Mouse (Mus musculus): ENCODE results near the gene Cldn7. TPM values are rescaled to one million over a fixed set of nuclear protein-coding genes. Genes with fewer than 3 reads are reported as not detected.
A peak's percentile ranks its signal among the peaks of the same experiment; 100 is the strongest.

Cldn7 gene
- polyA plus RNA-seq, 1 experiment from 2014 or later = 1,377 TPM

GRCm38 (mm10) chr11:69991711-69992110, 27.1 kb downstream of the Cldn7 start:
- Histone ChIP-seq H3K9ac (ENCODE audit: low read depth, low read length) (peak overlapping the region; percentile 86), H3K4me1 (ENCODE audit: control insufficient read depth, insufficient read depth, low read length) (peaks cover 16% of the 10 kb centered on the region), H3K4me3 (ENCODE audit: low read length) (peak overlapping the region; percentile 81), H3K4me2 (ENCODE audit: low read depth, low read length) (peak overlapping the region; percentile 57), H3K27me3 (replicated peaks; ENCODE audit: control insufficient read depth, insufficient read depth, low read length) (no peaks in the 10 kb centered on the region), H3K27ac (ENCODE audit: low read length) (peak overlapping the region; percentile 90), H3K9me3 (ENCODE audit: control insufficient read depth, low read length) (no peaks in the 10 kb centered on the region), H3K36me3 (ENCODE audit: control insufficient read depth, insufficient read depth, low read length) (peaks cover 20% of the 10 kb centered on the region)
- peak; percentile 12 for ATAC-seq
- WGBS = 0% methylated on average over 15 of the region's 15 CpGs

GRCm38 (mm10) chr11:69992396-69992795, 27.8 kb downstream of the Cldn7 start:
- Histone ChIP-seq H3K4me1 (ENCODE audit: control insufficient read depth, insufficient read depth, low read length) (peaks cover 17% of the 10 kb centered on the region), H3K27me3 (replicated peaks; ENCODE audit: control insufficient read depth, insufficient read depth, low read length) (no peaks in the 10 kb centered on the region), H3K4me3 (ENCODE audit: low read length) (peak overlapping the region; percentile 81), H3K36me3 (ENCODE audit: control insufficient read depth, insufficient read depth, low read length) (peaks cover 19% of the 10 kb centered on the region), H3K9me3 (ENCODE audit: control insufficient read depth, low read length) (no peaks in the 10 kb centered on the region), H3K9ac (ENCODE audit: low read depth, low read length) (peak overlapping the region; percentile 86), H3K27ac (ENCODE audit: low read length) (peak overlapping the region; percentile 13; the same call in 1 of the 2 replicates), H3K4me2 (ENCODE audit: low read depth, low read length) (peak overlapping the region; percentile 57)
- ATAC-seq = no peak
- WGBS = 74% methylated on average over 10 of the region's 10 CpGs

GRCm38 (mm10) chr11:69992932-69993331, 28.4 kb downstream of the Cldn7 start:
- Histone ChIP-seq H3K27me3 (replicated peaks; ENCODE audit: control insufficient read depth, insufficient read depth, low read length) (no peaks in the 10 kb centered on the region), H3K4me1 (ENCODE audit: control insufficient read depth, insufficient read depth, low read length) (peaks cover 20% of the 10 kb centered on the region), H3K27ac (ENCODE audit: low read length) (no peak overlapping the region), H3K4me3 (ENCODE audit: low read length) (peak overlapping the region; percentile 81), H3K4me2 (ENCODE audit: low read depth, low read length) (peak overlapping the region; percentile 57), H3K9me3 (ENCODE audit: control insufficient read depth, low read length) (no peaks in the 10 kb centered on the region), H3K9ac (ENCODE audit: low read depth, low read length) (peak overlapping the region; percentile 86; the same call in 1 of the 2 replicates), H3K36me3 (ENCODE audit: control insufficient read depth, insufficient read depth, low read length) (peaks cover 18% of the 10 kb centered on the region; the same call in 1 of the 2 replicates)
- WGBS = 85% methylated on average over 3 of the region's 3 CpGs
- no peak for ATAC-seq

DNA sequence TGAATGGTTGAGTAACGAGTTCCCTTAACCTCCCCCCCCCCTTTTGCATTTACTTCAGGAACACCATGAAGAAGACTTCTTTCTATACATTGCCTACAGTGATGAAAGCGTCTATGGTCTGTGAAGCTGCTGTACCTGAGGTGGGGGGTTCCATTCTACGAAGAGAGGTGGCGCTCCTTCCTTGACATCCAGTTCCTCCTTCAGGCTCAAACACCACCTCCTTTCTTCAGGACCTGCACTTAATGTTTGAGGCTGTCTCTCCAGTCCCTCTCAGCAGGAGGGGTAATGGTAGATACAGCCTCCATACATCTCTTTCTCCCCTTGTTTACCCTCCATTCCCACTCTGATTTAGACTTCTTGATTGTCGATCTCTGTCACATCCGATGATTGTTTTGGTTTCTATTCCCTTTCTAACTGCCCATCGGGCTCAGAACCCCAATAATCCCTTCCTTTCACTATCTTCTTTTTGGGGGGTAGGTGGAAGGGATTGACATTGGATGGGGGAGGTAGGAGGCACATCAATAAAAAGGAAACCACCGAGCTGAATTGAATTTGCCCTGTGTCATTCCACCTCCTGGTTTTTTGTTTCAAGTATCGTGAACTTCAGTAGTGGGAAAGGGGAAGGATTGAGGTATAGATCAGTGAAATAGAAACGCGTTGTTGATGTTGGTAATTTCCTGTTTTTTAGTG, 30.0 kb downstream of the Cldn7 start:
- H3K9me3 ChIP-seq (ENCODE audit: control insufficient read depth, low read length) = no peaks in the 10 kb centered on the region
- peaks cover 20% of the 10 kb centered on the region for H3K4me1 ChIP-seq (ENCODE audit: control insufficient read depth, insufficient read depth, low read length)
- 85% methylated on average over 11 of the region's 11 CpGs for WGBS
- no peaks in the 10 kb centered on the region for H3K27me3 ChIP-seq (replicated peaks; ENCODE audit: control insufficient read depth, insufficient read depth, low read length)
- H3K36me3 ChIP-seq (ENCODE audit: control insufficient read depth, insufficient read depth, low read length) = peaks cover 23% of the 10 kb centered on the region
- no peak overlapping the region for H3K4me3 ChIP-seq (ENCODE audit: low read length)
- no peak for ATAC-seq
- H3K27ac ChIP-seq (ENCODE audit: low read length) = no peak overlapping the region
- H3K4me2 ChIP-seq (ENCODE audit: low read depth, low read length) = no peak overlapping the region
- no peak overlapping the region for H3K9ac ChIP-seq (ENCODE audit: low read depth, low read length)

- peak within 1 kb of the TSS; percentile 99 for H3K27ac ChIP-seq (ENCODE audit: low read length)
- H3K4me1 ChIP-seq (ENCODE audit: control insufficient read depth, insufficient read depth, low read length) = peaks cover 18% of the 10 kb centered on the region
- H3K27me3 ChIP-seq (replicated peaks; ENCODE audit: control insufficient read depth, insufficient read depth, low read length) = no peaks in the 10 kb centered on the region
- WGBS = under 1% methylated on average over 36 of the region's 36 CpGs
- H3K4me2 ChIP-seq (ENCODE audit: low read depth, low read length) = peak within 1 kb of the TSS; percentile 49
- H3K36me3 ChIP-seq (ENCODE audit: control insufficient read depth, insufficient read depth, low read length) = peaks cover 24% of the 10 kb centered on the region
- peak within 1 kb of the TSS; percentile 97 for H3K4me3 ChIP-seq (ENCODE audit: low read length)
- peak within 1 kb of the TSS; percentile 82 for H3K9ac ChIP-seq (ENCODE audit: low read depth, low read length)
- no peaks in the 10 kb centered on the region for H3K9me3 ChIP-seq (ENCODE audit: control insufficient read depth, low read length)
- peak; percentile 78 for ATAC-seq
Measured at GRCm38 (mm10) chr11:69995391-69995960, 30.9 kb downstream of the Cldn7 start, which contains the start of gene Phf23. Gene Phf23, plus strand, starts transcription at chr11:69995777.

GRCm38 (mm10) chr11:69996161-69997061, 31.8 kb downstream of the Cldn7 start:
- Histone ChIP-seq H3K36me3 (ENCODE audit: control insufficient read depth, insufficient read depth, low read length) (peaks cover 24% of the 10 kb centered on the region), H3K27ac (ENCODE audit: low read length) (peak overlapping the region; percentile 99), H3K9me3 (ENCODE audit: control insufficient read depth, low read length) (no peaks in the 10 kb centered on the region), H3K4me3 (ENCODE audit: low read length) (peak overlapping the region; percentile 97), H3K9ac (ENCODE audit: low read depth, low read length) (peak overlapping the region; percentile 82), H3K27me3 (replicated peaks; ENCODE audit: control insufficient read depth, insufficient read depth, low read length) (no peaks in the 10 kb centered on the region), H3K4me1 (ENCODE audit: control insufficient read depth, insufficient read depth, low read length) (peaks cover 18% of the 10 kb centered on the region), H3K4me2 (ENCODE audit: low read depth, low read length) (peak overlapping the region; percentile 41)
- ATAC-seq = peak; percentile 9
- under 1% methylated on average over 58 of the region's 66 CpGs for WGBS

DNA sequence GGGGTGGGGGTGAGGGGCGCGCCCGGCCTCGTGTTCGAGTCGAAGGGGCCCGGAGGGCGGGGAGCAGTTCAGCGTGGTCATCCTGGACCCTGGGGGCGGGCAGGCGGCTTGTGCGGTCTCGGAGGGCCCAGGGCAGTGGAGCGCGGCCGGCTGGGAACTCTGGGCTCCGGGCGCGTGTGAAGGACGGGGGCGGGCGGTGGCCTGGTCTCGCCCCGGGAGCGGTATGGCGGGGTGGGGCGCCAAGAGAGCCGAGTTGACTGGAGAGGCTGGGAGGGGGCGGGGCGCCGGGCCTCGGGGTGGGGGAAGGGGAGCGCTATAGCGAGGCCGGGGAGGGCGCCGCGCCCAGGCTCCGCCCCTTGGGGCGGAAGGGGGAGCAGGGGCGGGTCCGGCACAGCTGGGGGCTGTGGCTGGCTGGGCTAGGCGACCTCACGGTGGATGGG, 32.5 kb downstream of the Cldn7 start:
- Histone ChIP-seq H3K4me3 (ENCODE audit: low read length) (peak overlapping the region; percentile 97), H3K36me3 (ENCODE audit: control insufficient read depth, insufficient read depth, low read length) (peaks cover 24% of the 10 kb centered on the region), H3K27ac (ENCODE audit: low read length) (peak overlapping the region; percentile 99), H3K4me2 (ENCODE audit: low read depth, low read length) (peak overlapping the region; percentile 41), H3K9ac (ENCODE audit: low read depth, low read length) (peak overlapping the region; percentile 82), H3K4me1 (ENCODE audit: control insufficient read depth, insufficient read depth, low read length) (peaks cover 25% of the 10 kb centered on the region), H3K27me3 (replicated peaks; ENCODE audit: control insufficient read depth, insufficient read depth, low read length) (no peaks in the 10 kb centered on the region), H3K9me3 (ENCODE audit: control insufficient read depth, low read length) (no peaks in the 10 kb centered on the region)
- ATAC-seq = peak; percentile 63
- 2% methylated on average over 41 of the region's 44 CpGs for WGBS

DNA sequence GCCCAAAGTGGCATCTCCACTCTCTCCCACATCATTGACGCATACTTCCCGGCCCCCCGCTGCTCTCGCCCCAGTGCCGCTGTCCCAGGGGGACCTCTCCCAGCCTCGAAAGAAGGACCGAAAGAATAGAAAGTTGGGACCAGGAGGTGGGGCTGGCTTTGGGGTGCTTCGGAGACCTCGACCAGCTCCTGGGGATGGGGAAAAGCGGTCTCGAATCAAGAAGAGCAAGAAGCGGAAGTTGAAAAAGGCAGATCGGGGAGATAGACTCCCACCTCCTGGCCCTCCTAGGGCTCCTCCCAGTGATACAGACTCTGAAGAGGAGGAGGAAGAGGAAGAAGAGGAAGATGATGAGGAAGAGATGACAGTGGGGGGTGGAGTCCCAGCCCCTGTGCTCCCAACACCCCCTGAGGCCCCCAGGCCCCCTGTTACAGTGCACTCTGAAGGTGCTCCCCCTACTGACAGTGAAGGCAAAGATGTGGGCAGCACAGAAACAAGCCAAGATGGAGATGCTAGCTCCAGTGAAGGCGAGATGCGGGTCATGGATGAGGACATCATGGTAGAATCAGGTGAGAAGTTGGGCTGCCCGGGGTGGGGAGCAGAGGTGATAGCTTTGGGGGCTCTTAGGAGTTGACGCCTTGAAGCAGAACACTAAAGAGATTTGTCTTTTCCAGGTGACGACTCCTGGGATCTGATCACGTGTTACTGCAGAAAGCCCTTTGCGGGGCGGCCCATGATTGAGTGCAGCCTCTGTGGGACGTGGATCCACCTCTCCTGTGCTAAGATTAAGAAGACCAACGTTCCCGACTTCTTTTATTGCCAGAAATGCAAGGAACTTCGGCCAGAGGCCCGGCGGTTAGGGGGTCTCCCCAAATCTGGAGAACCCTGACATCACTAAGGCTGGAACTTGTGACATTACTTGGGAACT, 34.2 kb downstream of the Cldn7 start:
- no peaks in the 10 kb centered on the region for H3K9me3 ChIP-seq (ENCODE audit: control insufficient read depth, low read length)
- peaks cover 22% of the 10 kb centered on the region for H3K36me3 ChIP-seq (ENCODE audit: control insufficient read depth, insufficient read depth, low read length)
- no peak for ATAC-seq
- peaks cover 24% of the 10 kb centered on the region for H3K4me1 ChIP-seq (ENCODE audit: control insufficient read depth, insufficient read depth, low read length)
- no peak overlapping the region for H3K4me3 ChIP-seq (ENCODE audit: low read length)
- WGBS = 92% methylated on average over 27 of the region's 27 CpGs
- H3K27me3 ChIP-seq (replicated peaks; ENCODE audit: control insufficient read depth, insufficient read depth, low read length) = no peaks in the 10 kb centered on the region
- H3K9ac ChIP-seq (ENCODE audit: low read depth, low read length) = no peak overlapping the region
- H3K4me2 ChIP-seq (ENCODE audit: low read depth, low read length) = no peak overlapping the region
- H3K27ac ChIP-seq (ENCODE audit: low read length) = no peak overlapping the region; the same call in 1 of the 2 replicates
